Mouse (Mus musculus) megakaryocyte, embryonic 14.5 days (primary cell): ENCODE results near the gene Ankrd33.

ENCODE experiments used
- FLI1 ChIP-seq: IDR thresholded peaks from 2 replicates; pipeline ENCODE4 v1.6.1; 2012; ENCODE audit warnings: low read length, inconsistent platforms, mixed read lengths
- GATA1 ChIP-seq: IDR thresholded peaks from 3 replicates; pipeline ENCODE4 v1.6.1; 2012; ENCODE audit warnings: mixed read lengths, low read length, inconsistent platforms, borderline replicate concordance

GRCm38 (mm10) chr15:101086451-101086850, 29.1 kb upstream of the Ankrd33 start:
- no peak for TF ChIP-seq FLI1
- no peak for TF ChIP-seq GATA1
